ENCODE assay signal across 8 mouse cellular contexts in the genomic region with DNA sequence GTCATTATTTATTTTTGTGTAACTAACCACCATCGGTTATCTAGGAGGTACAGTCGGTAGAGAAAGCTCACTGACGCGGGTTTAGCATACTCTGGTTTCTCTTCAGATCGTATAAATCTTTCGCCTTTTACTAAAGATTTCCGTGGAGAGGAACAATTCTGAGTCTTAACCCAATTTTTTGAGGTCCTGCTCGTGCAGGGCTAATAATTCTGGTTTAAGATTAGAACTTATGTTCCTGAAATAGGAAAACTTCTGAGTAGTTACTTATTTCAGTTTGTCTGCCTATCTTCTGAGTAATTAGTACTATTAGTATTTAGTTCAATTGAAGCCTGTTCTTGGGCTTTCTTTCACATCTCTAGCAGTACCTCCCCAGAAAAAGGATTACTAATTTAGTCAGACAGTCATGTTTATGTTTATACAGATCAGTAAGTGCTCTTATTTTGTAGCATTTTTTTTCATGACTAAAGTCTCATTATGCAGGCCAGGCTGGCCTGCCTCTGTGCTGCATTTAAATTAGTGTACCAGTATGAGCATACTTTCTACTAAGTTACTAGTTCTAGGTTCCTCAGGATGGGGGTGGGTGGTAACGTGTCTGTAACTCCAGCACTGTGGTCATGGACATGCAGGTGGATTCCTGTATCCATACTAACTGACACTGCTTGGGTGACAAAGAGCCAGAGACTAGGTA. TPM values are rescaled to one million over a fixed set of nuclear protein-coding genes. Genes with fewer than 3 reads are reported as not detected.
DNase-seq lines count a peak whose midpoint lies in the region; ATAC-seq lines count a peak whose summit lies in the region.

No protein-coding gene starts in this region.

- peak overlapping the region; percentile 84 for H3K27ac ChIP-seq in embryonic facial prominence, embryonic 14.5 days (replicated peaks; ENCODE audit: low read depth, low read length)
- H3K27ac ChIP-seq in macrophage = peak overlapping the region; percentile 94

- no peaks in the 10 kb centered on the region for H3K4me1 ChIP-seq in embryonic facial prominence, embryonic 14.5 days (ENCODE audit: control insufficient read depth, insufficient read depth, low read length)

- peak overlapping the region; percentile 61 for H3K4me2 ChIP-seq in embryonic facial prominence, embryonic 14.5 days (ENCODE audit: low read depth, low read length)

- H3K36me3 ChIP-seq in embryonic facial prominence, embryonic 14.5 days (ENCODE audit: control insufficient read depth, insufficient read depth, low read length) = no peaks in the 10 kb centered on the region
- no peaks in the 10 kb centered on the region for H3K36me3 ChIP-seq in macrophage (ENCODE audit: inconsistent target)

- intact Hi-C loops in heart, postnatal 36 days (cut with DNase I) = no loop called here

- no peaks in the 10 kb centered on the region for H3K27me3 ChIP-seq in embryonic facial prominence, embryonic 14.5 days (replicated peaks; ENCODE audit: control insufficient read depth, insufficient read depth, low read length)

- peak overlapping the region; percentile 68 for H3K9ac ChIP-seq in embryonic facial prominence, embryonic 14.5 days (ENCODE audit: low read depth, low read length)

- peak overlapping the region; percentile 43 for H3K4me3 ChIP-seq in embryonic facial prominence, embryonic 14.5 days (ENCODE audit: low read depth, low read length)
- peak overlapping the region; percentile 38 for H3K4me3 ChIP-seq in macrophage (ENCODE audit: inconsistent target)

- DNase-seq in adrenal gland, adult 2 months = peak; percentile 28
- no peak for DNase-seq in adrenal gland, postnatal 25 days
- DNase-seq in MN1 (ENCODE audit: low spot score) = peak; percentile 91
- DNase-seq in embryonic facial prominence, embryonic 14.5 days (ENCODE audit: low spot score) = peak; percentile 94
- DNase-seq in heart, postnatal 36 days = peak; percentile 20 to 50
- peak; percentile 32 to 51 for DNase-seq in kidney, postnatal 4 days
- DNase-seq in spleen, adult 12 weeks (ENCODE audit: low spot score) = peak; percentile 15

- no peaks in the 10 kb centered on the region for H3K79me2 ChIP-seq in macrophage (ENCODE audit: inconsistent target)

- H3K9me3 ChIP-seq in embryonic facial prominence, embryonic 14.5 days (ENCODE audit: control insufficient read depth, low read length) = no peaks in the 10 kb centered on the region

- WGBS in embryonic facial prominence, embryonic 14.5 days = under 1% methylated on average over 9 of the region's 9 CpGs
- WGBS in macrophage (ENCODE audit: missing documents) = under 1% methylated on average over 9 of the region's 9 CpGs

- peak; percentile 93 for ATAC-seq in embryonic facial prominence, embryonic 14.5 days (ENCODE audit: low read depth)

RNA-seq across cellular contexts. Expression of a gene that starts 7.6 kb away (rescaled TPM):
- 1 to 10 TPM in 1 of 2 experiments, under 1 TPM in 1; 0.98 to 1.1 TPM for total RNA-seq in adrenal gland, adult 2 months (2021)
- polyA plus RNA-seq in adrenal gland, adult 2 months (2012; rRNA removed) = 0.40 and 0.45 TPM in 2 replicates
- 2.8 and 4.7 TPM in 2 replicates for total RNA-seq in adrenal gland, postnatal 25 days (2021)
- 42.9 and 50.7 TPM in 2 replicates for polyA plus RNA-seq in embryonic facial prominence, embryonic 14.5 days (2014; fragmentation: Nextera tagmentation; extraction: Ambion mirVana)
- total RNA-seq in heart, postnatal 36 days (2021) = under 1 TPM; 0.33 to 0.60 TPM
- 10 to 100 TPM in 2 of 26 experiments, 1 to 10 TPM in 14, under 1 TPM in 8, not detected in 2; 0.30 to 12.9 (median 1.6) TPM for total RNA-seq in macrophage (2018; cell fraction: chromatin; rRNA removed)
- 1 to 10 TPM in 12 of 26 experiments, under 1 TPM in 14; 0.27 to 3.4 (median 0.82) TPM for total RNA-seq in macrophage (2018; cell fraction: cytosol; rRNA removed)
- 1 to 10 TPM in 10 of 26 experiments, under 1 TPM in 14, not detected in 2; 0.25 to 7.8 (median 0.80) TPM for total RNA-seq in macrophage (2018; cell fraction: nucleus; rRNA removed)
- polyA plus RNA-seq in macrophage (2018) = 0.26 to 3.5 TPM (median 2.9 TPM) in 3 replicates

RNA-seq across cellular contexts. Expression of a gene that starts 34.0 kb away (rescaled TPM):
- 1,000 to 10,000 TPM in 1 of 2 experiments, 100 to 1,000 TPM in 1; 552 to 1,148 TPM for total RNA-seq in adrenal gland, adult 2 months (2021)
- polyA plus RNA-seq in adrenal gland, adult 2 months (2012; rRNA removed) = 156 and 162 TPM in 2 replicates
- 876 and 1,008 TPM in 2 replicates for total RNA-seq in adrenal gland, postnatal 25 days (2021)
- polyA plus RNA-seq in embryonic facial prominence, embryonic 14.5 days (2014; fragmentation: Nextera tagmentation; extraction: Ambion mirVana) = 1,243 and 1,364 TPM in 2 replicates
- 100 to 1,000 TPM; 550 to 602 TPM for total RNA-seq in heart, postnatal 36 days (2021)
- 100 to 1,000 TPM in 3 of 26 experiments, 10 to 100 TPM in 23; 30.7 to 242 (median 63.9) TPM for total RNA-seq in macrophage (2018; cell fraction: chromatin; rRNA removed)
- total RNA-seq in macrophage (2018; cell fraction: cytosol; rRNA removed) = 1,000 to 10,000 TPM in 9 of 26 experiments, 100 to 1,000 TPM in 17; 488 to 1,366 (median 810) TPM
- total RNA-seq in macrophage (2018; cell fraction: nucleus; rRNA removed) = 100 to 1,000 TPM in 24 of 26 experiments, 10 to 100 TPM in 2; 69.8 to 283 (median 141) TPM
- 353 to 1,289 TPM (median 973 TPM) in 3 replicates for polyA plus RNA-seq in macrophage (2018)

RNA-seq across cellular contexts. Expression of a gene that starts 56.2 kb away (rescaled TPM):
- 10 to 100 TPM in 1 of 2 experiments, 1 to 10 TPM in 1; 8.4 to 23.6 TPM for total RNA-seq in adrenal gland, adult 2 months (2021)
- polyA plus RNA-seq in adrenal gland, adult 2 months (2012; rRNA removed) = 11.3 and 11.5 TPM in 2 replicates
- 4.6 and 5.2 TPM in 2 replicates for total RNA-seq in adrenal gland, postnatal 25 days (2021)
- polyA plus RNA-seq in embryonic facial prominence, embryonic 14.5 days (2014; fragmentation: Nextera tagmentation; extraction: Ambion mirVana) = 5.1 and 5.6 TPM in 2 replicates
- 1 to 10 TPM; 1.2 to 2.4 TPM for total RNA-seq in heart, postnatal 36 days (2021)
- 10 to 100 TPM in 6 of 26 experiments, 1 to 10 TPM in 19, under 1 TPM in 1; 0.67 to 21.3 (median 6.8) TPM for total RNA-seq in macrophage (2018; cell fraction: chromatin; rRNA removed)
- 1 to 10 TPM in 25 of 26 experiments, under 1 TPM in 1; 0.48 to 6.3 (median 2.9) TPM for total RNA-seq in macrophage (2018; cell fraction: cytosol; rRNA removed)
- total RNA-seq in macrophage (2018; cell fraction: nucleus; rRNA removed) = 10 to 100 TPM in 9 of 26 experiments, 1 to 10 TPM in 17; 2.6 to 33.1 (median 6.9) TPM
- 1.5 to 7.7 TPM (median 2.0 TPM) in 3 replicates for polyA plus RNA-seq in macrophage (2018)
